Mouse (Mus musculus) natural killer cell, adult 2 months (primary cell): ENCODE measurements around the gene Rasgef1c.

Source experiments
- DNase-seq, 2 experiments: peaks; one replicate each; pipeline ENCODE4 v3.0.0; 2022; ENCODE audit warnings: low spot score in 2 of 2

The Rasgef1c gene

DNA sequence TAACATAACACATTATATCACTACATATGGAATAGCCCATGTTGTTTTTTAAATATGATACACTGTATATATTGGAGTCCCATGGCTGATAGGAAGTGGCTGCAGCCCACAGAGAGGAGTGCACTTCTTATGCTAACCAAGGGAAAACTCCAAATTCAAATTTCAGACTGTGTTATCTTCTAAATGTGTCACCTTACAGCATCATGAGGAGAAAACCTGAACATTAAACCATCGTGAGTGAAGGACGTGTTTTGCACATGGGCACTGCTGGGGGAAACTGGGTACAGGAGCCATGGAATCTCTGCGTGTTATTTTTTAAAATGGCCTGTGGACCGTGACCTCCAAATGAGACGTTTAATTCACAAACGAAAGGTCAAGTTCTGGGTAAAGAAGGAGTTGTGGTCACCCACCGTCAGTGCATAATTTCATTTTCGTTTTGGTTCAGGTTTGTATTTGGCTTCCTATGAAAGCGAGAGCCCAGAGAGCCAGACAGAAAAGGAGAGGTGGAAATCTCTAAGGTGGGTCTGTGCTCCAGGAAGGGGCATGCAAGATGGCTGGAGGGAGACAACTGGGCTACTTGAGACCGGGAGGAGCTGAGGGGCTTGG is 76.4 kb downstream of the Rasgef1c start:
- peak; percentile 36 to 62 for DNase-seq

- no peak for DNase-seq
Observed at GRCm38 (mm10) chr11:49978935-49979334, 77.3 kb downstream of the Rasgef1c start.

GRCm38 (mm10) chr11:49980681-49981235 is 79.1 kb downstream of the Rasgef1c start:
- DNase-seq: peak in 1 of 2 experiments; percentile 22

DNA sequence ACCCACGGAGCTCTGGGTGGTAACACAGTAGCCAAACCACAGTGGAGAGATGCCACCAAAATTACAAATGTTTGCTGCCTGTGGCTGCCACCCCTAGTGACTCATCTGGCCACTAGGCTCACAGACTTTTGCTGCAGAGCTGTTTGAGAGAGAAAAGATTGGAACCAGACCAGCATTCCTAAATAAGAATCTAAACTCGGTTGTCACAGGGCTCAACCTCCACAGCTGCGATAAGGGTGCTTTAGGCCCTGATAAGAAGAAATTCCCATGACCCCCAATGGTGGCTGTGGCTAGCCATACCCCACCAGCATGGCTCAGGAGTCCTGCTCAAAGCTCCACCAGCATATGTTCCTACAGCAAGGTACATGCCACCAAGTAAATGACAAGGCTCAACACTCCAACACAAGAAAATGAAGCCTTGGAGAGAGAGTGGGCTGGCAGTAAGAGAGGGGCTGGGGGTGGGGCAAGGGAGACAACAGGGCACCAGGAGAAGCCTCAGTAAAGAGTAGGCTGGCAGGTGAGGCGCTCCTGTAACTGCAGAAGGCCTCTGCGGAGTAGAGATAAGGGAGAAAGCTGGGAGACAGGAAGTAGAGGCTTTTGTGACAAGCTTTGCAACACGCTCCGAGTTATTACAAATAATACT is 79.8 kb downstream of the Rasgef1c start:
- peak in 1 of 2 experiments; percentile 58 for DNase-seq

DNA sequence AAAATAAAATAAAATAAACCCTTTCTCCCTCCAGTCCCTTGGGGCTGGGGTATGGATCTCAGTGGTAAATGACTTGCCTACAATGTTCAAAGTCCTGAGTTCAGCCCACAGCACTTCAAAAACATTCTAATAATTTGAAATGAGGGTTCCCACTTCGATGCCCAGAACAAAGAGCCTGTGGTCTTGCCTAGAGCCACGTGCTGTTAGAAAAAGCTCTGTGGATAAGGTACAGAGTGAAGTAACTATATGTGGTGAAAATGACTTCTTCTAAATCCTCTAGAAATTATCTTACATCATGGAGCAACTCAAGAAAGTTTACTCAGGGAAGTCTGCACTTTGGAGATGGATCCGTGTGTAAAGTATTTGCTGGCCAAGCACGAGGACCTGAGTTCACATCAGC is 80.5 kb downstream of the Rasgef1c start:
- DNase-seq: no peak

DNA sequence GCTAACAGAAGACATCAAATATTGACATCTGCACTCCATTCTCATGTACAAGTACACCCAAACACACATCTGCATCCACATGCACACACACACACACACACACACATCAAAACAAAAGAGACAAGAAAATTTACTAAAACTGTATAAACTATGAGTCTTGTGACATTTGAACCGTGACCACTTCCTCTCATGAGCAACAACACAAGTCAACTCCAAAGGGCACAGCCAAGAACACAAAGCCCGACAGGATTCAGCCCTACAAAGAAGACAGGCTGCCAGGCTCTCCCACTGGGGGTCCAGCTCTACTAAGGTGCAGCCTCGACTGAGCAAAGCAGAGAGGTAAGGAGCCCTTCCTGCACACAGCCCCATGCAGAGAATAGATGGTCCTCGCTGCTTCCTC is 81.2 kb downstream of the Rasgef1c start:
- DNase-seq: no peak

GRCm38 (mm10) chr11:49983875-49984552 is 82.4 kb downstream of the Rasgef1c start:
- peak in 1 of 2 experiments; percentile 23 for DNase-seq

GRCm38 (mm10) chr11:49985009-49985408 is 83.4 kb downstream of the Rasgef1c start:
- DNase-seq: no peak

DNA sequence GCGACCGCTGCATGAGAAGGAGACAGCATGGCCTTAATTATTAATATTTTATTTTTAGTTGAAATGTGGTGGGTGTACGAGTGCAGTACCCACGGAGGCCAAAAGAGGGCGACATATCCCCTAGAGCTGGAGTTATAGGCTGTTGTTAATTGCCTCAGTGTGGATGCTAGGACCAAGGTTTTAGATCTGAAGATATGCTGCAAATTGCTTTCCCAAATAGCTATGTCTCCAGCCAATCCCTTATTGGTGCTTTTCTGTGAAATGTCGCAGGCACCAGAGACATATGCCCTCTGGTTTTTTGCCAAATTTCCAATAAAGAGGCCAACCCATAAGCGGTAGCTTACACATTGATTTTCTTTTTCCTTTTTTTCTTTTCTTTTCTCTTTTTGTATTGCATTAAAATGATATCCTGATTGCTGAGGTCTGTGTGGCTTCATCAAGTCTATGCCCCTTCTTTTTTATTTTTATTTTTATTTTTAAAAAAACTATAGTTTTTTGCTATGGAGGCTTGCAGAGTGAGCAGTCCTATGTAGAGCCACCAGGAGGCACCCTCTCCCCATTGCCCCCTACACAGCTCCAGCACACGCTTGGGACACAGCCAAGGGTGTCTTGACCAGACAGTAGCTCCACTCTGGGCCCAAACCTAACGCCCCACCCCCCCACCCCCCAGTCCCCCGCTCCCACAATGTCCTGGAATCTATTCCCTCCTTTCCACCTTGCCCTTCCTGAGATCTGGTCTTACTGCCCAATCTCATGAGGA is 84.8 kb downstream of the Rasgef1c start:
- DNase-seq: peak; percentile 51 to 68

DNA sequence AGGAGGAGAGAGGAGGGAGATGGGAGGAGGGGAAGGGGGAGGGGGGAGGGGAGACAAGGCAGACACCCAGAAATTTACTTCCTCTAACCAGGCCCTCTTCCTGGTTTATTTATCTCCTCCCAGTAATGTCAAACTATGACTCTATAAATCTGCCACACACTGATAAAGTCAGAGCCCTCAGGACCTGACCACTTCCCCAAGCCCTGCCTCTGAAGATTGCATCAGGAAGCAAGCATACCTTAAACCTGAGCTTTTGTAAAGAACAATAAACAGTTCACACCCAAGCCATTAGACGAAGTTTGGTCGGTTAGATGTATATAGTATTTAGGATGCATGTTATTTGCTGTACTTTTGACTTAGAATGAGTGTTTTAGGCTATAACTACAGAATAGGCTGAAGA is 92.9 kb downstream of the Rasgef1c start:
- DNase-seq: no peak

GRCm38 (mm10) chr11:49996398-49996797 is 94.8 kb downstream of the Rasgef1c start:
- DNase-seq: no peak

DNA sequence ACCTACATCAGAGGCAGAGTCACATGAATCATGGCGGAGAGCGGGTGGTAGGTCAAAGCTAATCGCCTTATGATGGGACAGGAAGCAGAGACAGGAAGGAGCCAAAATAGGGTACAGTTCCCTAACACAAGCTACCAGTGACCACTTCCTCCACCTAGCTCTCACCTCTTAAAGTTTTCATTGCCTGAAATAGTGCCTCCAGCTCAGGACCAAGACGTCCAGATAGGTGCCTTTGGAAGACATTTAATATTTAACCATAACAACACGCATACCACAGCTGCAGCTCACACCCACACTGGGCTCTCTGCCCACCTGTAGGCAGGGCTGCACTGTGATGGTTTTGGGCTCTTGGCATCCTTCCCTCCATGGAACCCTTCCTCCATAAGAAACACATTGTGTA is 95.7 kb downstream of the Rasgef1c start:
- peak; percentile 41 to 58 for DNase-seq

DNA sequence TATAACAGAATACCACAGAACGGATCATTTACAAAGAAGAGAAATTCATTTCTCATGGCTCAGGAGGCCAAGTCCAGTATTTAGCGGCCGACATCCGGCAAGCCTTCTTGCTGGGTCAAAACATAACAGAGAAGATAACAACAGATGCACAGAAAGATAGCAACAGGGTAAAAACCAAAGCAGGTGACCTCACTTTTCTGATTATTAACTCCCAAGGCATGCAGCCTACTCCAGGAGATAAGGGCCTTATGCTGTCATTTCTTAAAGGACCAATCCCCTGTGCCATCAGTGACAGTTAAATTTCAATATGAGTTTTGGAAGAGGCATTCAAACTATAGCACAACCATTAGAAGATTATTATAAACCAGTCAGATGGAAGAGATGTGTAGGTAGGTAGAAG is 101.2 kb downstream of the Rasgef1c start:
- DNase-seq: no peak

GRCm38 (mm10) chr11:50007776-50008175 is 106.1 kb downstream of the Rasgef1c start:
- no peak for DNase-seq

GRCm38 (mm10) chr11:50008231-50008630 is 106.6 kb downstream of the Rasgef1c start:
- DNase-seq: no peak

- no peak for DNase-seq
Observed at GRCm38 (mm10) chr11:50013016-50013415, 111.4 kb downstream of the Rasgef1c start.

DNA sequence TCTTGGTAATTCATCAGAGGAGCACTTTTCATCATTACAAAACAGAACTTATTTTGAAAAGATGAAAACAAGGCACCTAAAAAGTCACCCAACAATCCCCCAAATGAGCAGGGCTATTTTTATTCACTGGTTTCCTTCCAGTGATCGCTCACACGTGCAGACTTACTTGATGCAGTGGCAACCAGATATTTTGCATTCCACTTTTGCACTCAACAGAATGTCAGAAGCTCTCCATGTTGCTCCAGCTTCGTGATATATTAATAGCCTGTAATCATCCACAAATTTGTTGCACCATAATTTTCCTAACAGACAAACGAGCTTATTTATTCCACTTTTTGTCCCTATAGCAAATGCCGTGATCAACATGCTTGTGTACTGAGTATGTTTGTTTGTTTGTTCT is 114.9 kb downstream of the Rasgef1c start:
- DNase-seq: no peak

DNA sequence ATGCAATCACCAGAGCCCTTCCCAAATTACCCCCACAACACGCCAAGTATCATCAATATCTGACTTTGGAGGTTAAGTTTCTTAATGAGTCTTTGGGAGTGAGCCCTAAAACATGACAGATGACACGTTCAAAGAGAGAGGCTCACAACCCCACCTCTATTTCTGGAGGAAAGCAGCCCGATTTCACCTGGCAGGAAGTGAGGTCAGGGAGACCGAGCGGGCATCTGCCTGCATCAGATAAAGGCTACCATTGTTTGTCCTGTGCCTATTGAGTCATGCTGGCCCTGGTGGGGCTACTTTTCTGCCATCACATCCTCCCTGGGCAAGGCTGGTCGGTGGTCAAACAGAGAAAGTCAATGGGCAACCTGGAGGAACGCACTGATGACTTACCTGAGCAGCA is 115.9 kb downstream of the Rasgef1c start:
- no peak for DNase-seq

DNA sequence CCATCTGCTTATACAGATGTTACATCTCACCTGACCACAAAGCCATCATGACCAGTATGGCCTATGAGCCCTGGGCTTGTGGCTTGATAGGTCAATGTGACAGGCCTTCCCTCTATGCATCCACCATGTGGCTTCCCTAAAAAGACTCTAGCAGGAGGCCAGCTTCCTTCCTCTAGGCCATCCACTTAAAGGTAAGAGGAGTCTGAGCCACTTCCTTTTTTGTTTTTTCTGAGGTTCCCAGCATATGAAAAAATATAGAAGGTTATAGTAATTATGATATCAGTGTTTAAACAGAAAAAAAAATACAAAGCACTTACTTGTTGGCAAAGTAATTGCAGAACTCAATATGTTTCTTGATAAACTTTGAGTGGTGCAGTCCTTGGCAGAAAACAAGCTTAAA is 117.2 kb downstream of the Rasgef1c start:
- no peak for DNase-seq

GRCm38 (mm10) chr11:50022085-50022484 is 120.5 kb downstream of the Rasgef1c start:
- no peak for DNase-seq

- no peak for DNase-seq
Observed at GRCm38 (mm10) chr11:50024445-50024832, 122.8 kb downstream of the Rasgef1c start.
